Mouse (Mus musculus): Measurements from ENCODE around the gene Fam198a. TPM values are rescaled to one million over a fixed set of nuclear protein-coding genes. Genes with fewer than 3 reads are reported as not detected.

Fam198a gene
- total RNA-seq, 1 experiment from 2014 or later = 2.9 TPM

- DNase-seq = no peak
These were observed 24.0 kb upstream of the Fam198a start for GRCm38 (mm10) chr9:121926634-121927405.

GRCm38 (mm10) chr9:121927721-121928120 lies 23.1 kb upstream of the Fam198a start:
- no peak for DNase-seq

GRCm38 (mm10) chr9:121928498-121928897 lies 22.3 kb upstream of the Fam198a start:
- DNase-seq = peak; percentile 51

- no peak for DNase-seq
These were observed 15.9 kb upstream of the Fam198a start for GRCm38 (mm10) chr9:121934856-121935255.

GRCm38 (mm10) chr9:121936952-121937351 lies 13.8 kb upstream of the Fam198a start:
- DNase-seq = no peak

GRCm38 (mm10) chr9:121937451-121937864 lies 13.3 kb upstream of the Fam198a start:
- no peak for DNase-seq

- DNase-seq = no peak
These were observed 12.8 kb upstream of the Fam198a start for GRCm38 (mm10) chr9:121937944-121938355.

- DNase-seq = no peak
These were observed 7.8 kb upstream of the Fam198a start for GRCm38 (mm10) chr9:121943005-121943404.

- DNase-seq = no peak
These were observed 7.2 kb upstream of the Fam198a start for GRCm38 (mm10) chr9:121943628-121944027.

- DNase-seq = peak; percentile 76
These were observed 3.0 kb upstream of the Fam198a start for GRCm38 (mm10) chr9:121947784-121948183.

- no peak for DNase-seq
These were observed 2.4 kb upstream of the Fam198a start for GRCm38 (mm10) chr9:121948431-121948830.

- no peak for DNase-seq
These were observed 281 bp downstream of the Fam198a start for GRCm38 (mm10) chr9:121951114-121951423.

- DNase-seq = no peak
These were observed 1.8 kb downstream of the Fam198a start for GRCm38 (mm10) chr9:121952596-121952995.

- no peak for DNase-seq
These were observed 9.3 kb downstream of the Fam198a start for GRCm38 (mm10) chr9:121959966-121960635.

GRCm38 (mm10) chr9:121964941-121965340 lies 14.2 kb downstream of the Fam198a start:
- DNase-seq = no peak

GRCm38 (mm10) chr9:121968258-121968657 lies 17.5 kb downstream of the Fam198a start:
- peak; percentile 58 for DNase-seq

- DNase-seq = peak; percentile 49
These were observed 19.1 kb downstream of the Fam198a start for GRCm38 (mm10) chr9:121969841-121970381.

- no peak for DNase-seq
These were observed 22.4 kb downstream of the Fam198a start for GRCm38 (mm10) chr9:121973207-121973606.

GRCm38 (mm10) chr9:121974141-121974986 lies 23.6 kb downstream of the Fam198a start:
- no peak for DNase-seq

- no peak for DNase-seq
These were observed 24.5 kb downstream of the Fam198a start for GRCm38 (mm10) chr9:121975321-121975720.

GRCm38 (mm10) chr9:121981046-121981445 lies 30.3 kb downstream of the Fam198a start:
- DNase-seq = no peak

GRCm38 (mm10) chr9:121981466-121982105 lies 30.8 kb downstream of the Fam198a start:
- DNase-seq = no peak

Data from adrenal gland, postnatal 25 days (tissue).